Mouse (Mus musculus): ENCODE results near the gene Calr3. TPM values are rescaled to one million over a fixed set of nuclear protein-coding genes. Genes with fewer than 3 reads are reported as not detected.

Calr3 gene
- polyA plus RNA-seq, 1 experiment: 0.42 TPM

DNA sequence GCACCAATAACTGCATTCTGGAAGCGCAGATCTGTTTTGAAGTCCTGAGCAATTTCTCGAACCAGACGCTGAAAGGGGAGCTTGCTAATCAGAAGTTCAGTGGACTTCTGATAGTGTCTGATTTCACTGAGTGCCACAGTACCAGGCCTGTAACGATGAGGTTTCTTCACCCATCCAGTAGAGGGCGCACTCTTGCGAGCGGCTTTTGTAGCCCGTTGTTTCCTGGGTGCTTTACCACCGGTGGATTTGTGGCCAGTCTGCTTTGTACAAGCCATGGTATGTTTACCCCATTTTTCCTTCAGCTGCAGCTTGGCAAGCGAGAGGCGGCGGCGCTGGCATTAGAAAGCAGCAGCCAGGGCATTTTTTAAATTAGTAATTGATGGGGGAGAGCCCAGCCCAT is 14.0 kb downstream of the Calr3 start:
- DNase-seq (ENCODE audit: low read depth): no peak
- TF ChIP-seq POLR2A (IDR thresholded peaks at IDR 0.05; ENCODE audit: borderline replicate concordance, extremely low read depth, insufficient read depth, insufficient read length, poor library complexity, severe bottlenecking): no peak
- TF ChIP-seq CTCF (IDR thresholded peaks at IDR 0.05; ENCODE audit: borderline replicate concordance, extremely low read depth, insufficient read depth, insufficient read length): peak; percentile 27; the same call in 1 of the 2 replicates

DNA sequence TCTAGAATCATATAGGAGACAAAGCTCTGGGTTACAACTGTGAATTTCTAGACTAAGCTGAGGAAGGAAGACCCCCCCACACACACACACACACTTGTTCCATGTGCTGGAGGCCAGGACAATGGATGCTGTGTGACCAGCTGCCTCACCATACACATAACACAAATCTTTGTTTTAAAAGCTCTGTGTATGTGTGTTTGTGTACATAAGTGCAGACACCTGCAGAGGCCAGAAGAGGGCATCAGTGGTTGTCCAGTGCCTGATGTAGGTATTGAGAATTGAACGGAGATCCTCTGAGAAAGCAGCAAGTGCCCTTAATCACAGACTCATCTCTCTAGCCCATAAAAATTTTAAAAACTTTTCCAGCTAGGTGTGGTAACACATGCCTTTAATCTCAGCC is 20.7 kb downstream of the Calr3 start:
- TF ChIP-seq POLR2A (IDR thresholded peaks at IDR 0.05; ENCODE audit: borderline replicate concordance, extremely low read depth, insufficient read depth, insufficient read length, poor library complexity, severe bottlenecking): no peak
- TF ChIP-seq CTCF (IDR thresholded peaks at IDR 0.05; ENCODE audit: borderline replicate concordance, extremely low read depth, insufficient read depth, insufficient read length): peak; percentile 18; the same call in 1 of the 2 replicates
- peak; percentile 10 for DNase-seq (ENCODE audit: low read depth)

DNA sequence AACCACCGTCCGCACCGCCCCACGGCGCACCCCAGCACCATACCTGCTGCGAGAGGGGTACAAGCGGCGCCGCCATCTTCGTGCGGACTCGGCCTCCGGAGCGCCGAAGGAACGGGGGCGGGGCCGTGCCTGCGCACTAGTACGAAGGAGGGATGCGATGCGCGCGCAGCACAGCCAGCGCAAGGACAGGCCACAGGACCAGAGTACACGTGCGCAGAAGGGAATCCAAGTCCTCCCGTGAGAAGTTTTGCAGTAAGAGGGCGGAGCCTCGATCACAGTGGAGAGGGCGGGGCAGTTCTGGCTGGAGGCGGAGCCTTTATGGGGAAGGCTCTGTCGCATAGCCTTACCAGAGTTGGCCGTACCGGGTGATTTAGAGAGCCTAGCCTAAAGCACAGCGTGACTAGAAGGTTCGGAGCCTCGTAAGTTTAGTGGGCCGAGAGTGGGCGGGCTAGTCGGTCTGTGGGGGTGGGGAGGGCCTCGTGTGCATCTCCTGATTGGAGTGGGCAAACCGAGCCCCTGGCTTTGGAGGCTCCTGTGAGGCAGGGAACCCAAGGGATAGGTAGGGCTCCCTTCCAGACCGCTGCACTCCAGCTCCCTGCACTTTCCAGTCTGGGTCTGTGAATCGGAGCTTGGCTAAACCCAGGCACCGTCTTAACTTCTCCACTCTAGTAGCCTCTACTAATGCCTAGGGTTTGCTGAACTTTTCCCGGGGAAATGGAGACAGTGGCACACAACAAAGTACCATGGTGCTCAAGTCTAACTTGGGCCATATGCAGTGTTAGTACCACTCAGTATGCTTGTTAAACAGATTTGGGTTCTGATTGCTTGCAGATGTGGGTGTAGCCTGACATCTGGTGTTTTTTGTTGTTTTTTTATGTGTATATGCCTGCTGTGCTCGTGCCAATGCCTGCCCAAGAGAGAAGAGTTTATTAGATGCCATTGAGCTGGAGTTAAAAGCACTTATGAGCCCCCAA is 22.0 kb downstream of the Calr3 start, which contains the start of gene Eps15l1:
TSS of gene Eps15l1 (minus strand) at position 99 of the 974 bp plus-strand sequence.
- TF ChIP-seq CTCF (IDR thresholded peaks at IDR 0.05; ENCODE audit: borderline replicate concordance, extremely low read depth, insufficient read depth, insufficient read length): no peak
- peak; percentile 87 for TF ChIP-seq POLR2A (IDR thresholded peaks at IDR 0.05; ENCODE audit: borderline replicate concordance, extremely low read depth, insufficient read depth, insufficient read length, poor library complexity, severe bottlenecking)
- DNase-seq (ENCODE audit: low read depth): peak; percentile 100

DNA sequence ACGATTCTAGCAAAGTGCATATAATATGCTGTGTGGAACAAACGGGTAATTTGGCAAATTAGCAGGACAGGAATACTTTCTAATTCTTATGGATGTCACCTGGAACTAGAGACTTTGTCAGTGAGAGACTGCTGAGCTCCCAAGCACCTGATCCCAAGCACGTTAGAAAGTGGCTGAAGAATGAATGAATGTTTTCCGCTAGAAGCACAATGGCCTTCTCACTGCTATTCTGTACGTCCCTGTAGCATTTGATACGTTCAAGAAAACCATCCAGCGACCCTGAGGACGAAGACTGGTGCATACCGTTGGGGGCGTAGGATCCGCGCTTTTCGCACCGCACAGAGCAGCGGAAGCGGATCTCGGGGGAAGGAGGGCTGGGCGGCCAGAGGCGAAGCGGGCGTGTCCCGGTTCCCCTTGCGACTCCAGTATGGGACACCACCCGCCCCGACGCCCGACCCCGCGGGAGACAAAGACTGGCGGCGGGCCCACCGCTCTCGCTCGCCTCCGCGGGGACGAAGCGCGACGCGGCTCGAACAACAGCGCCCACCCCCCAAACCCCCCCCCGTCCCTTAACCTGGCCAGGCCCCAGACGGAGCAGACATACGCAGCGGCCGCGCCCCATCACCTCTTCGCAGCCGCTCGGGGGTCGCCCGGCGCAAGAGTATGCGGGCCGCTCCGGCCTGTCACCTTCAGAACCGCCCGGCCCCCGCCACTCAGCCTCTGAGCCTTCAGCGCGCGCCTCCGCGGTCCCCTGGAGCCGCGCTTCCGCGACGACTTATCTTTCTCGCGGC is 22.9 kb downstream of the Calr3 start:
- no peak for TF ChIP-seq CTCF (IDR thresholded peaks at IDR 0.05; ENCODE audit: borderline replicate concordance, extremely low read depth, insufficient read depth, insufficient read length)
- no peak for TF ChIP-seq POLR2A (IDR thresholded peaks at IDR 0.05; ENCODE audit: borderline replicate concordance, extremely low read depth, insufficient read depth, insufficient read length, poor library complexity, severe bottlenecking)
- DNase-seq (ENCODE audit: low read depth): peak; percentile 51

DNA sequence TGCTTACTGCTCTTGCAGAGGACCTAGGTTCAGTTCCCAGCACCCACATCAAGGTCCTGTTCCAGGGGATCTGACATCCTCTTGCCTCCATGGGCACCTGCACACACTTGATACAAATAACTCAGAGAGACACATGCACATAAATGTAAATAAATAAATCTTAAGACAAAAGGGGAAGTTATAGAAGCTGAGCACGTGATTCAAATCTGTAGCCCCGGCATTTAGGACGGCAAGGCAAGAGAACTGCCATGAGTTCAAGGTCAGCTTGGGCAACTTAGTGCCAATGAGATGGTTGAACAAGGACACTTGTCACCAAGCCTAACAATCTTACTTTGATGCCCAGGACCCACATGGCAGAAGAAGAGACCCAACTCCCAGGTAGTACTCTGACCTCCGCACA is 25.6 kb downstream of the Calr3 start:
- TF ChIP-seq POLR2A (IDR thresholded peaks at IDR 0.05; ENCODE audit: borderline replicate concordance, extremely low read depth, insufficient read depth, insufficient read length, poor library complexity, severe bottlenecking) (no peak), CTCF (IDR thresholded peaks at IDR 0.05; ENCODE audit: borderline replicate concordance, extremely low read depth, insufficient read depth, insufficient read length) (no peak)
- DNase-seq (ENCODE audit: low read depth): no peak

DNA sequence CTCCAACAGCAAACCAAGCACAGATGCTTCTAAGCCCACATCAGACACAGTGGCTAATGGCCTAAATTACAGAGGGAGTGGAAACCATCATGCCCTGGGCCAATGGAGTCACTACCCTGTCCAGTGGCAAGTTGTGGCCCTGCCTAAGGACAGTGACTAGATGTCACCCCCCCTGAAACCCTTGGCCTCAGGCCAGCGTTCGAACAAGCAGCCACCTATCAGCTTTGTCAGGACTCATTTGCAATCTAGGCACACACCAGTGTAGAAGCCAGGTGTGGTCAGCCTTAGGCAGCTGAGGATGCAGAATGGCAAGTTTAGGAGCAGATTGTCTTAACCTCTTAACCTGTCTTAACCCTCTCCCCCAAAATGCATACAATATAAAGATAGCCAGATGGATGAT is 28.4 kb downstream of the Calr3 start:
- TF ChIP-seq CTCF (IDR thresholded peaks at IDR 0.05; ENCODE audit: borderline replicate concordance, extremely low read depth, insufficient read depth, insufficient read length): no peak
- no peak for TF ChIP-seq POLR2A (IDR thresholded peaks at IDR 0.05; ENCODE audit: borderline replicate concordance, extremely low read depth, insufficient read depth, insufficient read length, poor library complexity, severe bottlenecking)
- DNase-seq (ENCODE audit: low read depth): no peak

DNA sequence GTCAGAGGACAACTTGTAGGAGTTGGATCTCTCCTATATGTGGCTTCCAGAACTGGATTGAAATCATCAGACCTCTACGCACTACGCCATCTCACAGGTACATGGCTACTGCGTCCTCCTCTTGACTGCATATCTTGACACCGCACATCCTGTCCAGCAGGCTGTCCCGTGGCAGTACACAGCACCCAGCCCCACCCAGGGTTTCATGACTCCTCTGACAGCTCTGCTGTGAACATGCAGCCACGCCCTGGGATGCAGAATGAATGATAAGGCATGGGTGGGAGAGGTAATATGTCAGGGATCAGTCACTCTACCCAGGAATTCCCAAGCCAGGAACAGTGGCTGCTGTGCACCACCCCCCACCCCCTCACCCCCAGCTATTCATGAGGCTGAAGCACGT is 29.8 kb downstream of the Calr3 start:
- TF ChIP-seq CTCF (IDR thresholded peaks at IDR 0.05; ENCODE audit: borderline replicate concordance, extremely low read depth, insufficient read depth, insufficient read length) (no peak), POLR2A (IDR thresholded peaks at IDR 0.05; ENCODE audit: borderline replicate concordance, extremely low read depth, insufficient read depth, insufficient read length, poor library complexity, severe bottlenecking) (no peak)
- no peak for DNase-seq (ENCODE audit: low read depth)

DNA sequence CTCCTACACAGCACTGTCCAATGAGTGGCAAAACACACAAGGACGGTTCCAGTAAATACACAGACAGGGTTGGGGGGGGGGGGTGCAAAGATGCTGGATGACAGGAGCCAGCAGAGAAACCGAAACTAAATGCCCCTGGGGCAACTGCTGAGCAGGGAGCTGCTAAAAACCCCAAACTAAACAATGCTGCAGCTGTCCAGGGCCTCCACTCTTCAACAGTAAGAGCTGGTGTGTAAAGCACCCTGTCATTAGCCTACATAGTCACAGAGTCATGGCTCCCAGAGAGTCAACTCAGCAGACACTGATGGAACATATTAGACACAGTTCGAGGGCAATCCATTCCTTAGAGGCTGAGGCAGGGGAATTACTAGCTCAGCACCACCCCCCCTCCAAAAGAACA is 34.2 kb downstream of the Calr3 start:
- no peak for TF ChIP-seq CTCF (IDR thresholded peaks at IDR 0.05; ENCODE audit: borderline replicate concordance, extremely low read depth, insufficient read depth, insufficient read length)
- TF ChIP-seq POLR2A (IDR thresholded peaks at IDR 0.05; ENCODE audit: borderline replicate concordance, extremely low read depth, insufficient read depth, insufficient read length, poor library complexity, severe bottlenecking): no peak
- DNase-seq (ENCODE audit: low read depth): no peak

DNA sequence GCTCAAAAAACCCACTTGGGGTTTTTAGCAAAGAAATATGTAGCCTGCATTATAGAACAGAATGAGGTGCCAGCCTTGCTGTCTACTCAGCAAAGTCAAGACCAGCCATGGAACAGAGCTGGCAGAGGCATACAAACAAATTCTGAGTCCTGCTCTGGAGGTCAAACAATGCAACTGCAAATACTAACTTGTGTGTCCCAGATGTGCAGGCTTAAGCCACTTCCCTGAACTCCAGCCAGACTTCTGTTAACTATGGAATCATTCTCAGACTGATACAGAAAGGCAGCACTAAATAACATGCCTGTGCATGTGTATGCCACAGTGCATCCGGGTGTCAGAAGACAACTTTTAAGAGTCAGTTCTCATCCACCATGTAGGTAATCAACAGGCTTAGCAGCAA is 35.8 kb downstream of the Calr3 start:
- TF ChIP-seq POLR2A (IDR thresholded peaks at IDR 0.05; ENCODE audit: borderline replicate concordance, extremely low read depth, insufficient read depth, insufficient read length, poor library complexity, severe bottlenecking) (no peak), CTCF (IDR thresholded peaks at IDR 0.05; ENCODE audit: borderline replicate concordance, extremely low read depth, insufficient read depth, insufficient read length) (no peak)
- no peak for DNase-seq (ENCODE audit: low read depth)

DNA sequence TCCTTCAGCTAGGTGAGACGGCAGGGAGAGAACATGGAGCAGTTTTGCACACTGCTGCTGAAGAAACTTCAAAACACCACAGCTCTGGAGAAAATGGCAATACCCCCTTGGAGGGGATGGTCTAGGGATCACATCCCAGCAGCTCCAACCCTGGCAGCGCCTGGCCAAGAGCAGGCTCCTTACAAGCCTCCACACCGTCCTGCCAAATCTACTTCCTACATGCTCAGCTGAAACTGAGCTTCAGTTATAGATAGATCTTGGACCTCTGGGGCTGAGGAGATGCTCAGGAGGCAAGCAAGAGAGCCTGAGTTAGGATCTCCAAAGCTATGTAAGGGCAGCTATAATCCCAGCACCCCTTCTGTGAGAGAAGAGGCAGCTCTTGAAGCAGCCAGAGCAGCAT is 40.7 kb downstream of the Calr3 start:
- no peak for DNase-seq (ENCODE audit: low read depth)
- TF ChIP-seq POLR2A (IDR thresholded peaks at IDR 0.05; ENCODE audit: borderline replicate concordance, extremely low read depth, insufficient read depth, insufficient read length, poor library complexity, severe bottlenecking) (no peak), CTCF (IDR thresholded peaks at IDR 0.05; ENCODE audit: borderline replicate concordance, extremely low read depth, insufficient read depth, insufficient read length) (no peak)

DNA sequence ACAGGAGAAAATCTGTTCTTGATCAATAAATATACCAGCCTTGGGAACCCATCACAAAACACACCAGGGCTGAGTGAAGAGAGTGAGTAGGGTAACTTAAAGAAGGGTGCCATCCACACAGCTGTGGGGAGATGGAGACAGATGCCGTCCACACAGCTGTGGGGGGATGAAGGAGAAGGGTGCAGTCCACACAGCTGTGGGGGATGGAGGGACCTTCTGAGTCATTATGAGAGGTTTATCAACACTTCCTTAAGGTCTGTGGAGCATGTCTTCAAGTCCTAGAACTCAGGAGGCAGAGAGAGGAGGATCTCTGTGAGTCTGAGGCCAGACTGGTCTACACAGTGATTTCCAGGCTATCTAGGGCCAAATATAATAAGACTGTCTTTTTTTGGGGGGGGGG is 42.3 kb downstream of the Calr3 start:
- DNase-seq (ENCODE audit: low read depth): no peak
- no peak for TF ChIP-seq CTCF (IDR thresholded peaks at IDR 0.05; ENCODE audit: borderline replicate concordance, extremely low read depth, insufficient read depth, insufficient read length)
- TF ChIP-seq POLR2A (IDR thresholded peaks at IDR 0.05; ENCODE audit: borderline replicate concordance, extremely low read depth, insufficient read depth, insufficient read length, poor library complexity, severe bottlenecking): no peak

Measured in brain, embryonic 14.5 days (tissue).